Mouse (Mus musculus): ENCODE data around the gene Slc2a2.

Slc2a2 gene

GRCm38 (mm10) chr3:28697797-28698196, at the start of gene Slc2a2:
TSS of gene Slc2a2 (plus strand) at chr3:28697903.
- no peak for DNase-seq

- peak; percentile 13 for DNase-seq
Measured at GRCm38 (mm10) chr3:28652574-28652973, 45.1 kb upstream of the Slc2a2 start.

GRCm38 (mm10) chr3:28653043-28653442, 44.7 kb upstream of the Slc2a2 start:
- peak; percentile 15 for DNase-seq

GRCm38 (mm10) chr3:28654740-28655139, 43.0 kb upstream of the Slc2a2 start:
- DNase-seq = peak; percentile 18

- no peak for DNase-seq
Measured at GRCm38 (mm10) chr3:28658349-28658748, 39.4 kb upstream of the Slc2a2 start.

- no peak for DNase-seq
Measured at GRCm38 (mm10) chr3:28680851-28681250, 16.9 kb upstream of the Slc2a2 start.

- no peak for DNase-seq
Measured at GRCm38 (mm10) chr3:28681866-28682265, 15.8 kb upstream of the Slc2a2 start.

- DNase-seq = no peak
Measured at GRCm38 (mm10) chr3:28682411-28682810, 15.3 kb upstream of the Slc2a2 start.

GRCm38 (mm10) chr3:28685510-28685909, 12.2 kb upstream of the Slc2a2 start:
- no peak for DNase-seq

GRCm38 (mm10) chr3:28694811-28695210, 2.9 kb upstream of the Slc2a2 start:
- no peak for DNase-seq

- no peak for DNase-seq
Measured at GRCm38 (mm10) chr3:28695608-28696007, 2.1 kb upstream of the Slc2a2 start.

GRCm38 (mm10) chr3:28696162-28696561, 1.5 kb upstream of the Slc2a2 start:
- DNase-seq = no peak

GRCm38 (mm10) chr3:28699601-28700000, 1.9 kb downstream of the Slc2a2 start:
- no peak for DNase-seq

GRCm38 (mm10) chr3:28705522-28706137, 7.9 kb downstream of the Slc2a2 start:
- DNase-seq = peak; percentile 13

GRCm38 (mm10) chr3:28706736-28707135, 9.0 kb downstream of the Slc2a2 start:
- no peak for DNase-seq

GRCm38 (mm10) chr3:28709740-28710139, 12.0 kb downstream of the Slc2a2 start:
- peak; percentile 34 for DNase-seq

- no peak for DNase-seq
Measured at GRCm38 (mm10) chr3:28713913-28714698, 16.4 kb downstream of the Slc2a2 start.

- no peak for DNase-seq
Measured at GRCm38 (mm10) chr3:28718521-28718920, 20.8 kb downstream of the Slc2a2 start.

- no peak for DNase-seq
Measured at GRCm38 (mm10) chr3:28721218-28721617, 23.5 kb downstream of the Slc2a2 start.

GRCm38 (mm10) chr3:28721838-28722237, 24.1 kb downstream of the Slc2a2 start:
- DNase-seq = no peak

- DNase-seq = no peak
Measured at GRCm38 (mm10) chr3:28722531-28722930, 24.8 kb downstream of the Slc2a2 start.

GRCm38 (mm10) chr3:28723534-28723933, 25.8 kb downstream of the Slc2a2 start:
- peak; percentile 21 for DNase-seq

GRCm38 (mm10) chr3:28725203-28725602, 27.5 kb downstream of the Slc2a2 start:
- no peak for DNase-seq

- no peak for DNase-seq
Measured at GRCm38 (mm10) chr3:28726356-28726755, 28.7 kb downstream of the Slc2a2 start.

Data from thymus, postnatal 14 days (tissue).